Mouse (Mus musculus) forebrain, postnatal 0 days (tissue): ENCODE data around the gene Plce1. TPM values are rescaled to one million over a fixed set of nuclear protein-coding genes. Genes with fewer than 3 reads are reported as not detected.

ENCODE experiments used
- ATAC-seq: fragments of 200-750 bp; cut with Nextera tagmentation; 2 replicates; pipeline ENCODE4 v1.8.0; 2017; ENCODE audit warnings: mild to moderate bottlenecking, moderate library complexity
- DNase-seq: peaks from one replicate; pipeline ENCODE4 v3.0.0-alpha.2; 2015
- H3K27ac ChIP-seq: fragments of 300-500 bp; sonication (generic); 2 replicates; pipeline ENCODE4 v1.5.1; 2014; ENCODE audit warnings: low read depth, mild to moderate bottlenecking, antibody characterized with exemption, low read length, moderate library complexity, mixed read lengths
- H3K27me3 ChIP-seq: fragments of 300-500 bp; sonication (generic); 2 replicates; pipeline ENCODE4 v1.6.1; 2014; ENCODE audit warnings: mild to moderate bottlenecking, low read length, mixed read lengths; ENCODE audit not compliant: insufficient read depth
- H3K36me3 ChIP-seq: fragments of 300-500 bp; sonication (generic); 2 replicates; pipeline ENCODE4 v1.6.1; 2014; ENCODE audit warnings: mild to moderate bottlenecking, moderate library complexity; ENCODE audit not compliant: insufficient read depth
- H3K4me1 ChIP-seq: fragments of 300-500 bp; sonication (generic); 2 replicates; pipeline ENCODE4 v1.6.1; 2014; ENCODE audit warnings: antibody characterized with exemption; ENCODE audit not compliant: insufficient read depth
- H3K4me2 ChIP-seq: fragments of 300-500 bp; sonication (generic); 2 replicates; pipeline ENCODE4 v1.6.1; 2014; ENCODE audit warnings: low read depth, mild to moderate bottlenecking, moderate library complexity
- H3K4me3 ChIP-seq: fragments of 300-500 bp; sonication (generic); 2 replicates; pipeline ENCODE4 v1.5.1; 2014; ENCODE audit warnings: low read depth, low read length, mixed read lengths
- H3K9ac ChIP-seq: fragments of 300-500 bp; sonication (generic); 2 replicates; pipeline ENCODE4 v1.6.1; 2014; ENCODE audit warnings: mild to moderate bottlenecking
- H3K9me3 ChIP-seq: fragments of 300-500 bp; sonication (generic); 2 replicates; pipeline ENCODE4 v1.6.1; 2016; ENCODE audit warnings: low read length
- CTCF ChIP-seq: sonication (generic); IDR thresholded peaks from 2 replicates; pipeline ENCODE4 v1.5.1; 2016; ENCODE audit warnings: antibody characterized with exemption, control low read depth, low read depth
- WGBS: fragments of 180-500 bp; shearing (Covaris S2); extraction: QIAGEN DNeasy Blood & Tissue Kit; methylation state at CpG from one replicate; pipeline ENCODE4 v1.1.7; 2014; 5-methylcytosine and 5-hydroxymethylcytosine counted together
- polyA plus RNA-seq: library from polyadenylated mRNA; unstranded; fragments of >200 nt; fragmentation: Nextera tagmentation; extraction: Ambion mirVana; gene quantifications from 2 replicates; pipeline ENCODE4 v1.2.1, GENCODE M21; 2015
- total RNA-seq: library from RNA; depleted of rRNA; stranded (reverse); fragments of >200 nt; gene quantifications from 2 replicates; pipeline ENCODE4 v1.2.3, GENCODE M21; 2014

The Plce1 gene
- total and polyA plus RNA-seq, 2 experiments from 2014 or later: 2.8 to 11.1 TPM

- Histone ChIP-seq H3K27me3 (no peaks in the 10 kb centered on the region), H3K9ac (no peak overlapping the region), H3K4me3 (no peak overlapping the region), H3K9me3 (no peaks in the 10 kb centered on the region), H3K36me3 (no peaks in the 10 kb centered on the region), H3K27ac (no peak overlapping the region), H3K4me2 (no peak overlapping the region), H3K4me1 (no peaks in the 10 kb centered on the region)
- no peak for ATAC-seq
- WGBS: 80% methylated on average over 10 of the region's 10 CpGs
- no peak for DNase-seq
- no peak for TF ChIP-seq CTCF
These were observed 25.7 kb upstream of the Plce1 start for GRCm38 (mm10) chr19:38455228-38455627.

GRCm38 (mm10) chr19:38458996-38459395, 21.9 kb upstream of the Plce1 start:
- Histone ChIP-seq H3K4me3 (no peak overlapping the region), H3K4me2 (no peak overlapping the region), H3K9ac (no peak overlapping the region), H3K27ac (no peak overlapping the region), H3K4me1 (no peaks in the 10 kb centered on the region), H3K9me3 (no peaks in the 10 kb centered on the region), H3K36me3 (no peaks in the 10 kb centered on the region), H3K27me3 (no peaks in the 10 kb centered on the region)
- TF ChIP-seq CTCF: no peak
- ATAC-seq: no peak
- no peak for DNase-seq
- 97% methylated on average over 9 of the region's 9 CpGs for WGBS

- Histone ChIP-seq H3K36me3 (no peaks in the 10 kb centered on the region), H3K9me3 (no peaks in the 10 kb centered on the region), H3K9ac (no peak overlapping the region), H3K4me2 (no peak overlapping the region), H3K27ac (no peak overlapping the region), H3K27me3 (no peaks in the 10 kb centered on the region), H3K4me3 (no peak overlapping the region), H3K4me1 (no peaks in the 10 kb centered on the region)
- WGBS: 29% methylated on average over 4 of the region's 4 CpGs
- ATAC-seq: 0 out of 2 replicates have a peak, but pooled peaks have one; percentile 29
- no peak for TF ChIP-seq CTCF
- no peak for DNase-seq
These were observed 20.2 kb upstream of the Plce1 start for GRCm38 (mm10) chr19:38460696-38461095.

- Histone ChIP-seq H3K4me2 (no peak overlapping the region), H3K27me3 (no peaks in the 10 kb centered on the region), H3K9me3 (no peaks in the 10 kb centered on the region), H3K36me3 (no peaks in the 10 kb centered on the region), H3K9ac (no peak overlapping the region), H3K4me3 (no peak overlapping the region), H3K4me1 (no peaks in the 10 kb centered on the region), H3K27ac (no peak overlapping the region)
- no peak for DNase-seq
- no peak for ATAC-seq
- 80% methylated on average over 10 of the region's 10 CpGs for WGBS
- no peak for TF ChIP-seq CTCF
These were observed 10.5 kb upstream of the Plce1 start for GRCm38 (mm10) chr19:38470257-38470893.

DNA sequence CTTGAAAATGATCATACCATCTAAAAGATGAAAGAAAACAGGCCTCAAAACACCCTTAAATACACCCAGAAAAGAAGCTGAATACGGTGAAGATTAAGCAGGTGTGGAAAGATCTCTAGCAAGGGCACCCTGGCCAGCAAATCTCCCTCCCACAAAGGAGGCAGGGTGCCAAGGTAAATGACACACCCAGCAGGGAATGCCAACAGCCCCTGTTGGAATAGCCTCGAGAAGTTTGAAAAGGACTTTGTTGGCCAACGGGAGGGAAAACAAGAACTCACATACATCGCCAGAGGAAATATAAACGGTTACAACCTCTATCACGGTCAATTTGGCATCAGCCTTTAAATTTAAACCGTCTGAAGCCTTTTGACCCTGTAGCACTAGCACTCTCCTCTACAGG, 5.5 kb upstream of the Plce1 start:
- no peak for ATAC-seq
- Histone ChIP-seq H3K4me3 (no peak overlapping the region), H3K27me3 (peaks cover 4% of the 10 kb centered on the region), H3K9ac (no peak overlapping the region), H3K36me3 (no peaks in the 10 kb centered on the region), H3K27ac (no peak overlapping the region), H3K4me2 (no peak overlapping the region), H3K4me1 (no peaks in the 10 kb centered on the region), H3K9me3 (no peaks in the 10 kb centered on the region)
- 61% methylated on average over 7 of the region's 7 CpGs for WGBS
- no peak for TF ChIP-seq CTCF
- DNase-seq: no peak

DNA sequence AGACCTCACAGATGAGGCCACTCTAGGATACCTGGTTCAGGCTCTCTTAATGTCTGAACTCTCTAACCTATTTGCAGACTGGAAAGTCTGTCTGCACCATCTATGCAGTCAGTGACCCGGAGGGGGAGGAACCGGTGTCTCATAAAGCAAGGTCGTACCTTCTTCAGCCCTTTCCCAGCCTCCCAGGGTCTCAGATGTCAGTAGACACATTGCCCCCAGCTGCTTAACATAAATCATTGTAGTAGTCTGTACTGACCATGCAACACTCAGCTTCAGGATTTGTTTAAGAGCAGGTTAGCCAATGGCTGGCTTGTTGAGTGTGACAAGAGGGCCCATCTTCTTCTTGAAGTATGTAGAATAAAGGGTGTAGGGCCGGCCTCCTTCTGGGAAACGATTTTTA, 2.6 kb upstream of the Plce1 start:
- Histone ChIP-seq H3K36me3 (no peaks in the 10 kb centered on the region), H3K4me2 (no peak overlapping the region), H3K9me3 (no peaks in the 10 kb centered on the region), H3K9ac (no peak overlapping the region), H3K4me3 (no peak overlapping the region), H3K4me1 (no peaks in the 10 kb centered on the region), H3K27ac (no peak overlapping the region), H3K27me3 (peaks cover 4% of the 10 kb centered on the region)
- ATAC-seq: no peak
- TF ChIP-seq CTCF: no peak
- WGBS: 39% methylated on average over 5 of the region's 5 CpGs
- no peak for DNase-seq

DNA sequence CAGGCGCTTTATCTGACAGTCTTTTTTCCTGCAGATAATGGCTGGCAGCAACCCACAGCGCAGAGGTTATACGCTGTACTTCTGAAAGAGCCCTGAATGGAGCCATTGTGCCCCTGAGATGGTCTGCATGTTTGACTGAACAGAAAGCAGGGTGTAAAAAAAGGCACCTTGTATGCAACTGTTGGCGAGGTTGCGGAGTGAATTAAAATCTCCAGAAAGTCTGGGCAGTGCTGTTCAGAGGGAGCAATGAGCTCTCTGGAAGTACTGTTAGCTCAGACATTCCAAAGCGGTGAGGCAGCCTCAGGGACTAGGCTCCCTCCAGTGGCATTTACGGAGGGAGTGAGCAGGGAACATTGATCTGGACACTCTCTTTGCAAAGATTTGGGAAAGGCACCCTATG, 2.0 kb upstream of the Plce1 start:
- no peaks in the 10 kb centered on the region for H3K4me1 ChIP-seq
- DNase-seq (peak; percentile 51), ATAC-seq (peak; percentile 65)
- H3K9me3 ChIP-seq: no peaks in the 10 kb centered on the region
- H3K9ac ChIP-seq: no peak overlapping the region
- H3K4me2 ChIP-seq: peak overlapping the region; percentile 4; the same call in 1 of the 2 replicates
- H3K27me3 ChIP-seq: peaks cover 4% of the 10 kb centered on the region
- no peak overlapping the region for H3K27ac ChIP-seq
- no peaks in the 10 kb centered on the region for H3K36me3 ChIP-seq
- TF ChIP-seq CTCF: peak; percentile 37
- no peak overlapping the region for H3K4me3 ChIP-seq
- WGBS: 10% methylated on average over 7 of the region's 7 CpGs

DNA sequence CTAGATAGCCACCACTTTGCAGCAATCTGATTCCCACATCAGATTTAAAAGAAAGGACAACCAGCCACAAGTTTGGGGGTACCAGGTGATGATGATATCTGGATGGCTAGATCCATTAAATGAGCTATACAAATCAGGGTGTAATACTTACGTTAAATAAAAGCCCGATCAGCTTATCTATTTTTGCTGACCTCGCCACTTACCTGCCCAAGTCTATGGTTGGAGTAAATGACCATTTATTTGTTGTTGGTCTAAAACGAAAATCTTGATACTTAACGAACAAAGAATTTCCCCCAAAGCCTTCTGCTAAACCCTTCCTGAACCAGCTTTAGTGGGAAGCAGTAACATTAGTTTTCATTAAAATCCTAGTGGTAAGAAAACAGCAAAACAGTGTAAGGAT, 1.4 kb upstream of the Plce1 start:
- Histone ChIP-seq H3K4me3 (no peak overlapping the region), H3K36me3 (no peaks in the 10 kb centered on the region), H3K27me3 (peaks cover 4% of the 10 kb centered on the region), H3K27ac (no peak overlapping the region), H3K9ac (no peak overlapping the region), H3K9me3 (no peaks in the 10 kb centered on the region), H3K4me2 (0 out of 2 replicates have a peak overlapping the region, but pooled peaks have one; percentile 4), H3K4me1 (no peaks in the 10 kb centered on the region)
- no peak for TF ChIP-seq CTCF
- DNase-seq (no peak), ATAC-seq (no peak)
- WGBS: 71% methylated on average over 5 of the region's 5 CpGs
